Mouse (Mus musculus): ENCODE data around the gene Gimap1.

DNA sequence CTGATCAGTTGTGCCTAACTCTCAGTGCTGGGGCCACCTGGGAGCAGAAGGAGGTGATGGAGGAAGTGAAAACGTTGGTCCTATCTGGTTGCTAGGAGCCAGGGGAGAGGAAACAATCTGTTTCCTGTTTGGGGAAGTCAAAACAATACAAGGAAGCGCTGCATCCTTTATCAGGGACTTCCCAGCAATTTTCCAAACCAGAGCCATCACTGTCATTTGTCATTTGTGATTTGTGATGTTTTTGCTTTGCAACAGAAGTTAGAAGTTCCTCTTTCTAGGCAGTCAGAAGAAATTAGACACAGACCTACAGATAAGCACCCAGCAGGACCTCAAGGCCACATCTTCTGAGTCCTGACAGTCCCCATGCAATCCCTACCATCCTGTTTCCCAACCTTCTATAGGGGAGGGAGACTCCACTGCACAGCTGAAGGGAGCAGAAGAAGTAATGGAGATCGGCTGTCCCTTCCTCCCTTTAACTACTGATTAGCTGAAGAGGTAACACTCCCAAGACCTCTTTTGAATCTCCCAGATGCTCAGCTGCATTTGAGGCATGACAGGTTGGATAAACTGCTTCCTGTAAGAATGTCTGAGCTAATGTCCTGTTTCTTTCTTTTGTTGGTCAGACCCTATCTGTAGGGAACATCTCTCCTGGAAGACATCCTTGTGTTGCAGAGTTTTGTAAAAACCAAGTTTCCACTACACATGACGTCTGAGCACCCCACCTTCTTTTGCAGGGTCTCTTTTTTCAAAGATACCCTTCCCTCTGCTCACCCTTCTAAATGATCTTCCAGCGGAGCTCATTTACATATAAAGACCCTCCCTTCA, 38.4 kb upstream of the Gimap1 start:
- TF ChIP-seq POLR2A (IDR thresholded peaks at IDR 0.05; ENCODE audit: extremely low read depth, insufficient read depth, low read length) (no peak), CTCF (IDR thresholded peaks at IDR 0.05; ENCODE audit: low read depth, low read length) (no peak)
